Mouse (Mus musculus): ENCODE measurements at regions not wholly inside any gene's neighbourhood (a gene's known extent, or its start where the extent isn't known, plus 50 kb on each side); places are given as distances from the start of the nearest gene placed in this dataset.

GRCm38 (mm10) chr7:125393654-125394346, 50.7 kb upstream of the Kdm8 start:
- peak; percentile 93 for DNase-seq (ENCODE audit: low read depth)

Data from NIH3T3 (cell line).